Mouse (Mus musculus) liver, embryonic 13.5 days (tissue): ENCODE measurements around the gene Gabra1. TPM values are rescaled to one million over a fixed set of nuclear protein-coding genes. Genes with fewer than 3 reads are reported as not detected.
A peak's percentile ranks its signal among the peaks of the same experiment; 100 is the strongest.

Experiments
- ATAC-seq: fragments of 200-750 bp; cut with Nextera tagmentation; 2 replicates; pipeline ENCODE4 v1.8.0; 2017; ENCODE audit warnings: low read depth, mild to moderate bottlenecking, moderate number of reproducible peaks, moderate library complexity
- DNase-seq: peaks from one replicate; pipeline ENCODE4 v3.0.0; 2022
- H3K27ac ChIP-seq: fragments of 300-500 bp; sonication (generic); 2 replicates; pipeline ENCODE4 v1.5.1; 2015; ENCODE audit warnings: moderate library complexity, mild to moderate bottlenecking, inconsistent platforms
- H3K27me3 ChIP-seq: fragments of 300-500 bp; sonication (generic); 2 replicates; pipeline ENCODE4 v1.6.1; 2015; ENCODE audit warnings: mild to moderate bottlenecking, inconsistent platforms
- H3K36me3 ChIP-seq: fragments of 300-500 bp; sonication (generic); 2 replicates; pipeline ENCODE4 v1.6.1; 2015; ENCODE audit warnings: mild to moderate bottlenecking, inconsistent platforms
- H3K4me1 ChIP-seq: fragments of 300-500 bp; sonication (generic); replicated peaks from 2 replicates; pipeline ENCODE4 v1.6.1; 2015; ENCODE audit warnings: inconsistent platforms
- H3K4me2 ChIP-seq: fragments of 300-500 bp; sonication (generic); 2 replicates; pipeline ENCODE4 v1.6.1; 2015; ENCODE audit warnings: inconsistent platforms, mild to moderate bottlenecking, moderate library complexity
- H3K4me3 ChIP-seq: fragments of 300-500 bp; sonication (generic); replicated peaks from 2 replicates; pipeline ENCODE4 v1.5.1; 2015; ENCODE audit warnings: mild to moderate bottlenecking, inconsistent platforms
- H3K9ac ChIP-seq: fragments of 300-500 bp; sonication (generic); 2 replicates; pipeline ENCODE4 v1.6.1; 2015; ENCODE audit warnings: mild to moderate bottlenecking, inconsistent platforms
- H3K9me3 ChIP-seq: fragments of 300-500 bp; sonication (generic); replicated peaks from 2 replicates; pipeline ENCODE4 v1.6.1; 2016; ENCODE audit warnings: inconsistent platforms
- WGBS: fragments of 180-500 bp; shearing (Covaris S2); methylation state at CpG from one replicate; pipeline ENCODE4 v1.1.7; 2015; ENCODE audit not compliant: insufficient replicate concordance; 5-methylcytosine and 5-hydroxymethylcytosine counted together
- polyA plus RNA-seq: library from polyadenylated mRNA; unstranded; fragments of >200 nt; fragmentation: Nextera tagmentation; extraction: Ambion mirVana; gene quantifications from 2 replicates; pipeline ENCODE4 v1.2.1, GENCODE M21; 2015

Gabra1 gene
- polyA plus RNA-seq, result 0.20 and 0.22 TPM in 2 replicates

DNA sequence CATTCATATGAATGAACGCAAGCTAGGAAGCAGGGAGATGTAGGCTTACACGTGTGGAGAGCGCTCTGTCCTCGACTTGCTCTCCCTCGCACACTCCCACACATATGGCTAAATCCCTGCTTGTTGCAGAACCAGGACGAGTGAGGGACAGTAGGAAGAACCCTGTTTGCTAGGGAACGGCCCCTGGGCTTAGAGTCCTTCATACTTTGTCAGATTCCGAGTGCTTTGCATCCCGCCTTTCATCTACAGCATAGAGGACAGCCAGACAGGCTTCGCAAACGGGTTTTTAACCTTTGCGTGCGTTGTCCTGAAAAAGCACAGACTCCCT, at the start of gene Gabra1:
TSS of gene Gabra1 (minus strand) at position 106 of the 328 bp plus-strand sequence.
- no peaks in the 10 kb centered on the region for H3K9me3 ChIP-seq
- no peak within 1 kb of the TSS for H3K27ac ChIP-seq
- no peaks in the 10 kb centered on the region for H3K36me3 ChIP-seq
- H3K9ac ChIP-seq, result no peak within 1 kb of the TSS
- no peak for ATAC-seq
- WGBS, result 5% methylated on average over 13 of the region's 13 CpGs
- no peak for DNase-seq
- H3K4me1 ChIP-seq, result no peaks in the 10 kb centered on the region
- peak within 1 kb of the TSS; percentile 39 for H3K4me3 ChIP-seq
- peaks cover 29% of the 10 kb centered on the region for H3K27me3 ChIP-seq
- H3K4me2 ChIP-seq, result peak within 1 kb of the TSS; percentile 55

DNA sequence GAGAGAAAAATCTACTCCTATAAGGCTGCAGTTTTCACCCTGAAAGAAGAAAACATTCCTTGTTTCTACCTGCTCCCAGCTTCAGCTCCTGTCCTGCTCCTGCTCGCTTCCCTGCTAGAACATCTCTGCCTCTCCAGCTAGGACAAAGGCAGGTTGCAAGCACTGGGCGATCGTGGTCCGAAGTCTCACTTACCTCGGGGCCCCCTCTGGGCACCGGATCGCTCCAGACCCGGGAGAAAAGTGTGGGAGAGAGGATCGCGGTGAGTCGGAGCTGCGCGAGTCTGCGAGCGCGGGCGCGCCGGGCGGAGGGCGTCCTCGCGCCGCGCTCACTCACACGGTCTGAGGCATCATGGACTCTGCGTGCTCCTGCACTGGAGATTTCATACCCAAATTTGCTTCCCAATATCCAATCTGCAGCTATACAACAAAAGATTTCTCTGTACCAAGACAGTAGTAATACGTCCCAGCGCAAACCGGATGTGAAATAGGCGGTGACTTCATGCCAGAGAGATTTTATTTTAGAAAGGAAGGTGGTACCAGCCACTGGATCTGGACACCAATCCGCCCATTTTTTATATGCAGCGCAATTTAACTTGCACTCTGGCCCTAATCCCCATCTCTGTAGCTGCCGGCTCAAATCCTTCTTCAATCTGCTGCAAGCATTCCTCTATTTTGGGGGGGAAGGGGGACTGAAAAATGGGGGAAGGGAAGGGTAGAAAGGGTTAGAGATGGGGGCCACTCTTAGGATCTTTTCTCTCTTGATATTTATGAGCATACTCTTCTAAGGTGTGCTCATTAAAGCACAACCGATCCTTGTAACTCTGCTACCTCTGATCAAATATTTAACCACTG, 531 bp downstream of the Gabra1 start:
- under 1% methylated on average over 35 of the region's 35 CpGs for WGBS
- H3K27ac ChIP-seq, result no peak overlapping the region
- no peaks in the 10 kb centered on the region for H3K9me3 ChIP-seq
- peak overlapping the region; percentile 55 for H3K4me2 ChIP-seq
- no peak for ATAC-seq
- H3K4me3 ChIP-seq, result peak overlapping the region; percentile 39
- peaks cover 29% of the 10 kb centered on the region for H3K27me3 ChIP-seq
- no peaks in the 10 kb centered on the region for H3K36me3 ChIP-seq
- H3K4me1 ChIP-seq, result no peaks in the 10 kb centered on the region
- no peak overlapping the region for H3K9ac ChIP-seq
- DNase-seq, result no peak

DNA sequence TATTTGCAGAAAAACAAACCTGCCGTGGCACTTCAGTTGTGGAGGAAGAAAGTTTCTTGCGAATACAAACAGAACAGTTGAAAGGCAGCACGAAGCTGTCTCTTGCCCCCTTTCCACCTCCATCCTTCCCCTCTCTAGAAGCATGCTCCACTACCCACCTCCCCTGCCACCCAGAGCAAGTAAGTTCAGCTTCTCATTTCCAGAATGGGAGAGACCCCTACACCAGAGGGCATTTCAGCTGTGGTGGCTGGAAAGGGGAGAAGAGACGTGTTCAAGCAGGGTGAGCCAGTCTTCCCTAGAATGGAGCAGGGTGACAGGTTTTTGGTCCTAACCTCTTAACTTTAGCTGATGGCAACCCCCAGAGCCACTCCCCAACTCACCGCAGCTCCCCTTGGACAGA, 1.3 kb downstream of the Gabra1 start:
- H3K36me3 ChIP-seq, result no peaks in the 10 kb centered on the region
- DNase-seq, result no peak
- H3K27ac ChIP-seq, result no peak overlapping the region
- no peak overlapping the region for H3K4me3 ChIP-seq
- H3K27me3 ChIP-seq, result peaks cover 29% of the 10 kb centered on the region
- peak overlapping the region; percentile 55; the same call in 1 of the 2 replicates for H3K4me2 ChIP-seq
- ATAC-seq, result no peak
- H3K9ac ChIP-seq, result no peak overlapping the region
- H3K9me3 ChIP-seq, result no peaks in the 10 kb centered on the region
- 19% methylated on average over 5 of the region's 5 CpGs for WGBS
- no peaks in the 10 kb centered on the region for H3K4me1 ChIP-seq

DNA sequence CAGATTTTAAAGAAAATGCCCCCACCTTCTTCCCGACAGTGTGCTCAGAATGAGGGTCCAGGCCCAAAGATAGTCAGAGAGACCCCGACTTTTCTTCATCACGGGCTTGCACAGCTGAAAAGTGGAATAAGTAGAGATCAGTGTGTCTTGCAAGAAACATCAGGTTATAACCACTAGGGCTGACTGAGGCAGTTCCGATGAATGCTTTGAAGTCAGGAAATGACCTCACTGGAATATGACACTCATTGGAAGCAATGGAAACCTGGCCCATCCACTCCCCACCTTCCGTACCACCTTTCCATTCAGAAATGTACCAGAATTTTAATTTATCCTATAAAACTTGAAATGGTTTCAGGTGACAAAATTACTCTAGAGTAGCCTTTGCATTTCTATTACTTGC, 3.2 kb downstream of the Gabra1 start:
- H3K4me2 ChIP-seq, result no peak overlapping the region
- DNase-seq (no peak), ATAC-seq (no peak)
- H3K27ac ChIP-seq, result no peak overlapping the region
- H3K9me3 ChIP-seq, result no peaks in the 10 kb centered on the region
- no peaks in the 10 kb centered on the region for H3K36me3 ChIP-seq
- H3K4me1 ChIP-seq, result no peaks in the 10 kb centered on the region
- H3K4me3 ChIP-seq, result no peak overlapping the region
- peaks cover 29% of the 10 kb centered on the region for H3K27me3 ChIP-seq
- H3K9ac ChIP-seq, result no peak overlapping the region
- WGBS, result 64% methylated on average over 5 of the region's 5 CpGs

DNA sequence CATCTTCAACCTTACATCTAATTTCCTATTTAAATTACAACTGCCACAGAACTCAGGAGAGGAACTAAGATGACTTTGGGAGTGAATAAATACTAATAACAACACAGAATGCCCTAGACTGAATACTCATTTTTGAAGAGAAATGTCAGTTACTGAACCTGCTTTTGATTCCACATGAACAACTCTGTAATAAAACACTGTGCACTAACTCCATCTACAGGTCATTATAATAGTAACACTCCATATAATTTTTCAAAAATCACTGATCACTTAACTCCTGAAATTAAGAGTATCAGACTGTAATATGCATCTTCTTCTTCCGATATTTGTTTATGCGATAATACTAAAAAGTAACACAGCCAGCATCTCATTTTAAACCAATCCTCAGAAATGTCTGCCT, 4.4 kb downstream of the Gabra1 start:
- no peak overlapping the region for H3K4me3 ChIP-seq
- DNase-seq (no peak), ATAC-seq (no peak)
- no peaks in the 10 kb centered on the region for H3K9me3 ChIP-seq
- H3K9ac ChIP-seq, result no peak overlapping the region
- no peaks in the 10 kb centered on the region for H3K36me3 ChIP-seq
- no peak overlapping the region for H3K27ac ChIP-seq
- no peak overlapping the region for H3K4me2 ChIP-seq
- peaks cover 22% of the 10 kb centered on the region for H3K27me3 ChIP-seq
- 88% methylated on average over 2 of the region's 2 CpGs for WGBS
- H3K4me1 ChIP-seq, result no peaks in the 10 kb centered on the region

DNA sequence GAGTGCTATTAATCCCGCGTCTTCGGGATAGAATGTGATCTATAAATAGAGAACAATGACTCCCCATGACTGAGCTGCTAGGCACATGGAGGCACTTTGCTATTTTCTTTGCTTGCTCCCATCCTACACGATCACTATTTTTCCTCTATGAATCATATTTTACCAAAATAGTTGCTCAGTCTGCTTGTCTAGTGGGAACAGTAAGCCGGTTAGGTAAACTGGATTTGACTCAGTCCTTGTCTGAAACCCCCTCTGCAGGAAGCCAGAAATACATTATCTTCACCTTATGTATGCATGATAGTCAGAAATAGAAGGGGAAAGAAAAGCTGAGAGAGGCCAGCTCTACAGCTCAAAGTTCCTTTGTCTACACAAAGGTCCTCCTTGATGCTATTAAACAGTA, 31.3 kb downstream of the Gabra1 start:
- Histone ChIP-seq H3K4me3 (no peak overlapping the region), H3K9ac (no peak overlapping the region), H3K27me3 (no peaks in the 10 kb centered on the region), H3K4me1 (no peaks in the 10 kb centered on the region), H3K9me3 (no peaks in the 10 kb centered on the region), H3K27ac (no peak overlapping the region), H3K4me2 (no peak overlapping the region), H3K36me3 (no peaks in the 10 kb centered on the region)
- ATAC-seq, result no peak
- no peak for DNase-seq
- WGBS, result 77% methylated on average over 5 of the region's 5 CpGs

DNA sequence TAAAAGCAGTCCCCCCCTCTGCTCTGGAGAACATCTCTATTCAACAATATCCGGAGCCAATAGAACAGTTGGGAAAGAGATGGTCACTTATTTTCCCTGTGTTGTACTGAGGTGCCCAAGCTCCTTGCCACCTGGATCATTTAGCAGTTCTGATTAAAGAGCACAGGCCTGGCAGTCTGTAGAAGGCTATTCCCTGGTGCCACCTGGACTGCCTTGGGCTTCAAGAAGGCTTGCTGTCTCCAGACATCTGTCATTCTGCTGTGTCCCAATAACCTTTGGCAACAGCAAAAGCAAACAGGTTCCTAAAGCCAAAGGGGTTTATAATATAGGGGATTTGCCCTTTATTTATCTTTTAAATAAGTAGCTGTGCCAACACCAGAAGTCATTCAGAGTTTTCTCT, 65.8 kb downstream of the Gabra1 start:
- Histone ChIP-seq H3K27me3 (no peaks in the 10 kb centered on the region), H3K27ac (no peak overlapping the region), H3K4me1 (no peaks in the 10 kb centered on the region), H3K4me2 (no peak overlapping the region), H3K4me3 (no peak overlapping the region), H3K9ac (no peak overlapping the region), H3K36me3 (no peaks in the 10 kb centered on the region), H3K9me3 (no peaks in the 10 kb centered on the region)
- ATAC-seq (no peak), DNase-seq (no peak)
- 71% methylated on average over 1 of the region's 1 CpGs for WGBS

DNA sequence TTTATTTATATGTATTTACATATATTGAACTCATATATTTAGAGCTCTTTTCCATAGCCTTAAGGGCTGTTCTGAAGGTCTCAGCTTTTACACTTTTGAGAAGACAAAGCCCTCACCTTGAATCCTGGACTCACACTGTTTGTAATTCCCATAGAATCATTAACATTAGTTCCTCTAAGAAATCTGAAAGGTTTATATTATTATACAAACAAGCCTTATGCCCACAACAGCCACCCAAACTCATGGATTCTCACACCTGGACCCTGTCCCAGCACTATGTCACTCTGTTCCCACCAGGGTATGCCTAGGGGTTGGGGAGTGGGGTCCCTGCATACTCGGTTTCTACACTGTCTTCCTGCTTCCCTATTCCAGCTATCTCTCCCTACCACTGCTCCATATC, 72.7 kb downstream of the Gabra1 start:
- 43% methylated on average over 1 of the region's 1 CpGs for WGBS
- H3K4me2 ChIP-seq, result no peak overlapping the region
- no peak for ATAC-seq

DNA sequence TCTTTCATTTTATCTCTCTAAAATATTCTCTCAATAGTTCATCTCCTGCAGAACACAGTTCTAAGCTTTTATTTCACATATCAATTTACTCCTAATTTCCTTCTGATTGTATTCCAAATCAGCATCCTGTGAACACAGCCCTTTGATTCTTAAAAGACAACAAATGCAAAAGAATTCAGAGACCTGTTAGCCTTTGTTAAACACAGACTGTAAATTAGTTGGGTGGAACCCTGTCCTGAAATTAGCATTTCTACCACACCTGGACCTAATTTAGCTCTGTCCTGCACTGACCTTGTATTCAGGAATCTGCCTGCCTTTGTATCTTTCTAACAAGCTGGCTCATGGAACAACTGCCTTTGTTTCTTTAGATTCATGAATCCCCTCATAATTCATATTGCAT, 73.1 kb downstream of the Gabra1 start:
- no peak for ATAC-seq
- H3K4me3 ChIP-seq, result no peak overlapping the region
- H3K4me1 ChIP-seq, result no peaks in the 10 kb centered on the region
- no peaks in the 10 kb centered on the region for H3K9me3 ChIP-seq
- DNase-seq, result no peak
- H3K36me3 ChIP-seq, result no peaks in the 10 kb centered on the region
- H3K27ac ChIP-seq, result no peak overlapping the region
- H3K27me3 ChIP-seq, result no peaks in the 10 kb centered on the region
- H3K4me2 ChIP-seq, result no peak overlapping the region
- no peak overlapping the region for H3K9ac ChIP-seq

More for the DNA sequence above, 72.7 kb downstream of the Gabra1 start:
- Histone ChIP-seq H3K9ac (no peak overlapping the region), H3K4me3 (no peak overlapping the region), H3K27me3 (no peaks in the 10 kb centered on the region), H3K36me3 (no peaks in the 10 kb centered on the region), H3K4me1 (no peaks in the 10 kb centered on the region), H3K9me3 (no peaks in the 10 kb centered on the region), H3K27ac (no peak overlapping the region)
- DNase-seq, result no peak

DNA sequence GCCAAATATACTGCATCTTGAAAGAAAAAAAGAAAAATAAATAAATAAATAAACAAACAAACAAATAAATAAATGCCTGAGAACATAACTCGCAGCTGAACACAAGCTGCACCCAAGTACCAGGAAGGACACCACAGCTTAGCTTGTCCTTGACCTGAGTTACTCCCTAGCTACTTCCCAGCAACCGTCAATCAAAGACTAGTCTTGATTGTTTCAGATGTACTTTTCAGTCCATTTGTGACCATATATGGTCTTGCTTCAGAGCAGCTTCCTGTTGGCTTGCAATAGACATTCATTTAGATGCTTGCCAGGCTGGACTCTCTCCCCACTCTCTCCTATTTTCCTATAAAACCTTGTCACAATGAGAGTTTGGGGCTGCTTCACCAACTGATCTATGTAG, 87.2 kb downstream of the Gabra1 start:
- 55% methylated on average over 2 of the region's 2 CpGs for WGBS
- Histone ChIP-seq H3K27ac (no peak overlapping the region), H3K9ac (no peak overlapping the region), H3K36me3 (no peaks in the 10 kb centered on the region), H3K4me3 (no peak overlapping the region), H3K27me3 (no peaks in the 10 kb centered on the region), H3K4me1 (no peaks in the 10 kb centered on the region), H3K4me2 (no peak overlapping the region), H3K9me3 (no peaks in the 10 kb centered on the region)
- DNase-seq (no peak), ATAC-seq (no peak)
